Mouse (Mus musculus): Measurements from ENCODE around the gene Fam19a1. TPM values are rescaled to one million over a fixed set of nuclear protein-coding genes. Genes with fewer than 3 reads are reported as not detected.

Fam19a1 gene
- total and polyA plus RNA-seq, 3 experiments, result not detected

DNA sequence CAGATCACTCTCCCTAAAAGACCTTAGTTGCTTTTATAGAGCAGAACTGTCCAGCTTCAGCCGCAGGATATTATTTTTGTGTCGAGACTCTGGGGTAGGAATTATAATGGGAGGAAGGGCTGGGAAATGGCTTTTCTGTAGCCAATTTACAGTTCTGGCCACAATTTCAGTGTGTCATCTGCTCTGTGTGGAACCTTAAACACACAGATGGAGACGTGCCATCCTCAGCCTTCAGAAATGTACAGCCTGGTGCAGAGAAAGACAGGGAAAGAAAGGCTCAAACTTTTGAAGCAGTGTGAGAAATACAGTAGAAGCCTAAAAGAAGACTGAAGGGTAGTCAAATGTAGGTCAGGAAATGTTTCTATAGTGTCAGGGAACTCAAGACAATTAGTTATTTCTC, 519.3 kb downstream of the Fam19a1 start:
- H3K4me1 ChIP-seq (ENCODE audit: control insufficient read depth, insufficient read depth, low read length), result no peaks in the 10 kb centered on the region
- TF ChIP-seq CTCF (IDR thresholded peaks at IDR 0.05), result no peak
- no peak for DNase-seq
- 40% methylated on average over 3 of the region's 3 CpGs for WGBS
- H3K27ac ChIP-seq, result no peak overlapping the region
- no peaks in the 10 kb centered on the region for H3K79me2 ChIP-seq (replicated peaks; ENCODE audit: control insufficient read depth, insufficient read depth, low read length)
- intact Hi-C loops (cut with DNase I), result no loop called here
- H3K27me3 ChIP-seq (ENCODE audit: control insufficient read depth, insufficient read depth, low read length), result no peaks in the 10 kb centered on the region
- H3K4me3 ChIP-seq, result no peak overlapping the region
- no peak overlapping the region for H3K9ac ChIP-seq (ENCODE audit: low read depth, low read length)
- H3K36me3 ChIP-seq (ENCODE audit: control insufficient read depth, insufficient read depth, low read length), result no peaks in the 10 kb centered on the region

DNA sequence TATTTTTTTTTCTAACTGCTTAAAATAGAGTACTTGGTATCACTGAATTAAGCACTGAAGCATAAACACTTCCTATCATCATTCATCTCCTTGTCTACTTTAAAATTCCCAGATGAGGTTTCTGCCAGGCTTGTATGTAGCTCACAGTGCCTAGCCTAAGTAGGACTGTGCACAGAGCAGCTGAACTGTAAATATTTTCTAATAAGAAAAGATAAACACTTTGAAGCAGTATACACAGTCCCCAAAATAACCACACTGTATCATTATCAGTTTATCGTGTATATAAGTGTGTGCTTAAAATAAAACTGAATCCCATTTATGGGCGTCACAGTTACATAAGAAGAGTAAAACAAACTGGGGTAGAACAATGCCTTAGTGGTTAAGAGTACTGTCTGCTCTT, 522.7 kb downstream of the Fam19a1 start:
- TF ChIP-seq EP300 (IDR thresholded peaks at IDR 0.05; ENCODE audit: insufficient read depth, low read depth, low read length), result no peak
- no peak for TF ChIP-seq CTCF (IDR thresholded peaks at IDR 0.05)
- no peak for TF ChIP-seq POLR2A (IDR thresholded peaks at IDR 0.05; ENCODE audit: insufficient read depth, low read depth, low read length)
- WGBS, result 43% methylated on average over 2 of the region's 2 CpGs
- Histone ChIP-seq H3K36me3 (ENCODE audit: control insufficient read depth, insufficient read depth, low read length) (no peaks in the 10 kb centered on the region), H3K27me3 (ENCODE audit: control insufficient read depth, insufficient read depth, low read length) (no peaks in the 10 kb centered on the region), H3K4me1 (ENCODE audit: control insufficient read depth, insufficient read depth, low read length) (no peaks in the 10 kb centered on the region), H3K79me2 (replicated peaks; ENCODE audit: control insufficient read depth, insufficient read depth, low read length) (no peaks in the 10 kb centered on the region), H3K27ac (no peak overlapping the region), H3K9ac (ENCODE audit: low read depth, low read length) (no peak overlapping the region), H3K4me3 (no peak overlapping the region)
- intact Hi-C loops (cut with DNase I), result no loop called here
- DNase-seq, result no peak

DNA sequence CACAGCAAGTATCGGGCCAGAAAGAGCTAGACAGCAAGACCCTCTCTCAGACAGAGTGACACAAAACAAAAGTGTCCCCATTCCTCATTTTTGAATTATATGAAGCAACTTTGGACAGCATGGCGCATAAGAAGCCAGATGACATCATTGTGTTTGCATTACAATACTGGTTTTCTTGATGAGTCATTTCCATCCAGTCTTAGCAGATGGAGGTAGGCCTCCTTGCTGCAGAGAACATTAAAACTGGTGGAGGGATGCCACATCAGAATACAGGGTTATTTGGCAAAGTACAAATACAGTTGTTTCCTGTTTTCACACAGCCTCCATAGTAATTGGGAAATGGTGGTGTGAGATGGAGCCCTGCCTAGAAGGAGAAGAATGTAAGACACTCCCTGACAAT, 535.8 kb downstream of the Fam19a1 start:
- intact Hi-C loops (cut with DNase I), result no loop called here
- 72% methylated on average over 2 of the region's 2 CpGs for WGBS

DNA sequence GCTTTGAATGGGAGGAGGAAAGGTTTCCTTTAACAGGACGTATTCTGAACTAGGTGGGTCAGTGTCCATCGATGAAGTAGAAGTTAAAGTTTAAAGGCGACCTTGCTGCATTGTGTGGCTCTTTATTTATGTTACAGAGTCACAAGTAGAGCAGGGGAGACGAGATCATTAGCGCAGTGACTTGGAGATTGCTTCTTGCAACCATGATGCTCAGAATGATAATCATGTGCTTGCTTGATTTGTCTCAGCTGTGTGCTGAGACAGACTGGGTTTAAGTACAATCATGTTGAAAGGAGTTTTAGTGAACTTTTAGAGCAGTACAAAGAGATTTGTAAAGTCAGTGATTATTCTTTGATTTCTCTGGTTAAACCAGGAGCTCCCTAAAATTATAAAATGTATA, 536.3 kb downstream of the Fam19a1 start:
- intact Hi-C loops (cut with DNase I), result no loop called here

More for the DNA sequence above, 535.8 kb downstream of the Fam19a1 start:
- Histone ChIP-seq H3K27ac (no peak overlapping the region), H3K4me1 (ENCODE audit: control insufficient read depth, insufficient read depth, low read length) (no peaks in the 10 kb centered on the region), H3K9ac (ENCODE audit: low read depth, low read length) (no peak overlapping the region), H3K79me2 (replicated peaks; ENCODE audit: control insufficient read depth, insufficient read depth, low read length) (no peaks in the 10 kb centered on the region), H3K4me3 (no peak overlapping the region), H3K36me3 (ENCODE audit: control insufficient read depth, insufficient read depth, low read length) (no peaks in the 10 kb centered on the region), H3K27me3 (ENCODE audit: control insufficient read depth, insufficient read depth, low read length) (no peaks in the 10 kb centered on the region)
- DNase-seq, result no peak
- TF ChIP-seq EP300 (IDR thresholded peaks at IDR 0.05; ENCODE audit: insufficient read depth, low read depth, low read length) (no peak), CTCF (IDR thresholded peaks at IDR 0.05) (no peak), POLR2A (IDR thresholded peaks at IDR 0.05; ENCODE audit: insufficient read depth, low read depth, low read length) (no peak)

DNA sequence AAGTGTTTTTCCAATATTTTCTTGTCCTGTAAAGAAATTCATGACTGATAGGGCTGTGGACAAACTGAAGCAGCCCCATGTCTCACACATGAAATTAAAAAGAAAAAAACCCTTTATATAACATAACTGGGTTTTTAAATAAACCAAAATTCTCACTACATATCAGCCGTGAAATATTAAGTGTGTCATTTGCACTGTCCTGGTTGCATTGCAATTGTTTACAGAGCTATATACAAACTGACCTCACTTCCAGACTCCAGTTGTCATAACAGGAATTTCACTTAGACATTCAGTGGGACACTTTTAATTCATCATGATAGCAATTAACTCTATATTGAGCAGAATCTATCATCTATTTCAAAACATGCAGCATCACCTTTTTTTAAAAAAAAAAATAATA, 553.4 kb downstream of the Fam19a1 start:
- intact Hi-C loops (cut with DNase I), result no loop called here
- H3K4me1 ChIP-seq (ENCODE audit: control insufficient read depth, insufficient read depth, low read length), result no peaks in the 10 kb centered on the region
- TF ChIP-seq POLR2A (IDR thresholded peaks at IDR 0.05; ENCODE audit: insufficient read depth, low read depth, low read length), result no peak
- TF ChIP-seq CTCF (IDR thresholded peaks at IDR 0.05), result no peak
- TF ChIP-seq EP300 (IDR thresholded peaks at IDR 0.05; ENCODE audit: insufficient read depth, low read depth, low read length), result no peak
- H3K9ac ChIP-seq (ENCODE audit: low read depth, low read length), result no peak overlapping the region
- no peak overlapping the region for H3K27ac ChIP-seq
- H3K36me3 ChIP-seq (ENCODE audit: control insufficient read depth, insufficient read depth, low read length), result no peaks in the 10 kb centered on the region
- H3K27me3 ChIP-seq (ENCODE audit: control insufficient read depth, insufficient read depth, low read length), result no peaks in the 10 kb centered on the region
- DNase-seq, result no peak
- no peak overlapping the region for H3K4me3 ChIP-seq
- WGBS, result 94% methylated on average over 1 of the region's 1 CpGs
- no peaks in the 10 kb centered on the region for H3K79me2 ChIP-seq (replicated peaks; ENCODE audit: control insufficient read depth, insufficient read depth, low read length)

More for the DNA sequence above, 536.3 kb downstream of the Fam19a1 start:
- H3K9ac ChIP-seq (ENCODE audit: low read depth, low read length), result no peak overlapping the region
- H3K27me3 ChIP-seq (ENCODE audit: control insufficient read depth, insufficient read depth, low read length), result no peaks in the 10 kb centered on the region
- no peak overlapping the region for H3K27ac ChIP-seq
- WGBS, result 75% methylated on average over 5 of the region's 5 CpGs
- no peak for TF ChIP-seq CTCF (IDR thresholded peaks at IDR 0.05)
- TF ChIP-seq POLR2A (IDR thresholded peaks at IDR 0.05; ENCODE audit: insufficient read depth, low read depth, low read length), result no peak
- TF ChIP-seq EP300 (IDR thresholded peaks at IDR 0.05; ENCODE audit: insufficient read depth, low read depth, low read length), result no peak
- no peak overlapping the region for H3K4me3 ChIP-seq
- no peaks in the 10 kb centered on the region for H3K79me2 ChIP-seq (replicated peaks; ENCODE audit: control insufficient read depth, insufficient read depth, low read length)
- no peak for DNase-seq
- H3K4me1 ChIP-seq (ENCODE audit: control insufficient read depth, insufficient read depth, low read length), result no peaks in the 10 kb centered on the region
- H3K36me3 ChIP-seq (ENCODE audit: control insufficient read depth, insufficient read depth, low read length), result no peaks in the 10 kb centered on the region

DNA sequence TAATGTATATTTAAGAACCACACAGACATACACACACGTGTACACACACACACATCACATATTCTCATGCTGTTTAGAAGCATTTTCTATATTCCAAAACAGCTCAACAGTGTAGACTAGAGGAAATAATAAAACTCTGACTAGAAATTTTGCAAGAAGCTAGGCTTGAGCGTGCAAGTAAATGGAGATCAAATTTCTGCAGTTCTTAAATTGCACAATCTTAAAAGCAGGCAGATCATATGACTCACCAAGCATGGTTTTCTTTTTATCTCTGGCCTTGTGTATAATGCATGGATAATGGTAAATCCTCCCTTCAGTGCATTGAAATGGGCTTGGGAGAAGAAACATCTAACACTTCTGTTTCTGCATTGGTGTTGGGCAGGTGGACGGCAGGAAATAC, 564.9 kb downstream of the Fam19a1 start:
- Histone ChIP-seq H3K9ac (ENCODE audit: low read depth, low read length) (no peak overlapping the region), H3K4me1 (ENCODE audit: control insufficient read depth, insufficient read depth, low read length) (no peaks in the 10 kb centered on the region), H3K79me2 (replicated peaks; ENCODE audit: control insufficient read depth, insufficient read depth, low read length) (no peaks in the 10 kb centered on the region), H3K4me3 (no peak overlapping the region), H3K27ac (no peak overlapping the region), H3K36me3 (ENCODE audit: control insufficient read depth, insufficient read depth, low read length) (no peaks in the 10 kb centered on the region), H3K27me3 (ENCODE audit: control insufficient read depth, insufficient read depth, low read length) (no peaks in the 10 kb centered on the region)
- no peak for DNase-seq
- 74% methylated on average over 3 of the region's 3 CpGs for WGBS
- intact Hi-C loops (cut with DNase I), result no loop called here
- TF ChIP-seq CTCF (IDR thresholded peaks at IDR 0.05) (no peak), EP300 (IDR thresholded peaks at IDR 0.05; ENCODE audit: insufficient read depth, low read depth, low read length) (no peak), POLR2A (IDR thresholded peaks at IDR 0.05; ENCODE audit: insufficient read depth, low read depth, low read length) (no peak)

Other genes with a start within 250 kb of the Fam19a1 start
- not detected for gene 1700123L14Rik, start 53.1 kb downstream of the Fam19a1 start, total RNA-seq (2021)
- gene 1700123L14Rik, start 53.1 kb downstream of the Fam19a1 start, polyA plus RNA-seq (2012; rRNA removed), result 0.12 and 0.15 TPM in 2 replicates

Measured in heart, adult 2 months (tissue).